Mouse (Mus musculus) urinary bladder, postnatal 36 days (tissue): ENCODE measurements around the gene Lpar1.

Source experiments
- DNase-seq, 2 experiments: peaks; one replicate each; pipeline ENCODE4 v3.0.0; 2022; ENCODE audit warnings: low spot score in 2 of 2, mixed read lengths in 1 of 2

The Lpar1 gene

GRCm38 (mm10) chr4:58506539-58507527 lies 46.9 kb downstream of the Lpar1 start:
- DNase-seq, result peak in 1 of 2 experiments; percentile 27

GRCm38 (mm10) chr4:58504250-58504649 lies 49.4 kb downstream of the Lpar1 start:
- no peak for DNase-seq

- DNase-seq, result no peak
Observed at GRCm38 (mm10) chr4:58501012-58501777, 52.5 kb downstream of the Lpar1 start.

GRCm38 (mm10) chr4:58499831-58500230 lies 53.9 kb downstream of the Lpar1 start:
- peak in 1 of 2 experiments; percentile 31 for DNase-seq

- no peak for DNase-seq
Observed at GRCm38 (mm10) chr4:58499241-58499640, 54.5 kb downstream of the Lpar1 start.

- no peak for DNase-seq
Observed at GRCm38 (mm10) chr4:58498734-58499133, 55.0 kb downstream of the Lpar1 start.

GRCm38 (mm10) chr4:58497284-58497683 lies 56.4 kb downstream of the Lpar1 start:
- DNase-seq, result no peak

- no peak for DNase-seq
Observed at GRCm38 (mm10) chr4:58496743-58497142, 57.0 kb downstream of the Lpar1 start.

- DNase-seq, result no peak
Observed at GRCm38 (mm10) chr4:58491742-58492141, 62.0 kb downstream of the Lpar1 start.

- DNase-seq, result no peak
Observed at GRCm38 (mm10) chr4:58490374-58490773, 63.3 kb downstream of the Lpar1 start.

GRCm38 (mm10) chr4:58478564-58478963 lies 75.1 kb downstream of the Lpar1 start:
- no peak for DNase-seq

- DNase-seq, result peak in 1 of 2 experiments; percentile 17
Observed at GRCm38 (mm10) chr4:58477691-58478090, 76.0 kb downstream of the Lpar1 start.

- no peak for DNase-seq
Observed at GRCm38 (mm10) chr4:58471203-58471910, 82.3 kb downstream of the Lpar1 start.

- no peak for DNase-seq
Observed at GRCm38 (mm10) chr4:58469651-58470592, 83.8 kb downstream of the Lpar1 start.

GRCm38 (mm10) chr4:58469035-58469434 lies 84.7 kb downstream of the Lpar1 start:
- no peak for DNase-seq

GRCm38 (mm10) chr4:58465586-58465985 lies 88.1 kb downstream of the Lpar1 start:
- no peak for DNase-seq

GRCm38 (mm10) chr4:58464390-58465164 lies 89.1 kb downstream of the Lpar1 start:
- DNase-seq, result no peak

- DNase-seq, result no peak
Observed at GRCm38 (mm10) chr4:58462990-58463389, 90.7 kb downstream of the Lpar1 start.

- no peak for DNase-seq
Observed at GRCm38 (mm10) chr4:58462586-58462985, 91.1 kb downstream of the Lpar1 start.

GRCm38 (mm10) chr4:58453334-58453733 lies 100.4 kb downstream of the Lpar1 start:
- no peak for DNase-seq
